Mouse (Mus musculus) ES-Bruce4 (cell line): ENCODE data around the gene Eif4b.

ENCODE experiments used
- CTCF ChIP-seq: IDR thresholded peaks from one replicate; pipeline ENCODE4 v1.8.1; 2011; ENCODE audit warnings: low read depth, low read length
- POLR2A ChIP-seq: IDR thresholded peaks from one replicate; pipeline ENCODE4 v1.8.1; 2011; ENCODE audit warnings: low read length; ENCODE audit not compliant: insufficient read depth

GRCm38 (mm10) chr15:102097991-102098555 lies 24.5 kb downstream of the Eif4b start:
- TF ChIP-seq CTCF: no peak
- TF ChIP-seq POLR2A: no peak
